Mouse (Mus musculus): ENCODE measurements around the gene Ppm1n.

DNA sequence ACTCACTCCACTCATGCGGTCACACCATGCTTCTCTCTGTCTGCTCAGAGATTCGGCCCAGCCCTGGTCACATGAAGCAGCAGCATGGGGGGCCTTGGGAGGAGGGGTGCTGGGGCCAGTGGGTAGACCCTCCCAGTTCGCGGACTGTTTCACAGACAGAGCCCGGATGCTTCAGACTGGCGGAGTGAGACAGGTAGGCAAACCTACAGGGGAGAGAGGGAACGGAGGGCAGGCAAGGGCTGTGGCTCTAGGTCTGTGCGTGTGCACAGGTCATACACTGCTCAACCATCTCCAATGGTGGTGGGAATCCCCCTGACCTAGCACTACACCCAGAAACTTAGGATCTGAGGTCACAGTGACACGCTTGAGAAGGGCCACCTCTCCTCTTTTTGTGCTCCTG is 39.6 kb upstream of the Ppm1n start:
- TF ChIP-seq CTCF (IDR thresholded peaks at IDR 0.05; ENCODE audit: low read depth) (no peak), EP300 (optimal IDR thresholded peaks at IDR 0.05) (no peak)

All from stomach, postnatal 0 days (tissue).